Mouse (Mus musculus): ENCODE measurements around the gene Vmn1r78. TPM values are rescaled to one million over a fixed set of nuclear protein-coding genes. Genes with fewer than 3 reads are reported as not detected.

Gene Vmn1r78
- not detected for polyA plus RNA-seq (2014; fragmentation: Illumina TruSeq; extraction: RNeasy Lipid Tissue Mini Kit (QIAGEN cat#74804); ENCODE audit: low read depth, low replicate concordance)

GRCm38 (mm10) chr7:12149957-12150356, at the start of gene Vmn1r78:
Gene Vmn1r78 (plus strand): TSS chr7:12150257.

GRCm38 (mm10) chr7:12170979-12171378, 20.9 kb downstream of the Vmn1r78 start, which contains the start of gene Vmn1r79:
Gene Vmn1r79 (plus strand): TSS chr7:12171279.

GRCm38 (mm10) chr7:12188986-12189385, 38.9 kb downstream of the Vmn1r78 start, which contains the start of gene Vmn1r80:
Gene Vmn1r80 (plus strand): TSS chr7:12189286.

Other genes starting within 250 kb of the Vmn1r78 start
- gene Vmn1r76, start 212.0 kb upstream of the Vmn1r78 start, polyA plus RNA-seq (2014; fragmentation: Illumina TruSeq; extraction: RNeasy Lipid Tissue Mini Kit (QIAGEN cat#74804); ENCODE audit: low read depth, low replicate concordance) = not detected
- gene Vmn1r77, start 113.5 kb upstream of the Vmn1r78 start, polyA plus RNA-seq (2014; fragmentation: Illumina TruSeq; extraction: RNeasy Lipid Tissue Mini Kit (QIAGEN cat#74804); ENCODE audit: low read depth, low replicate concordance) = not detected
- gene Vmn1r79, start 21.0 kb downstream of the Vmn1r78 start, polyA plus RNA-seq (2014; fragmentation: Illumina TruSeq; extraction: RNeasy Lipid Tissue Mini Kit (QIAGEN cat#74804); ENCODE audit: low read depth, low replicate concordance) = not detected
- not detected for gene Vmn1r80, start 39.0 kb downstream of the Vmn1r78 start, polyA plus RNA-seq (2014; fragmentation: Illumina TruSeq; extraction: RNeasy Lipid Tissue Mini Kit (QIAGEN cat#74804); ENCODE audit: low read depth, low replicate concordance)
- gene Vmn1r81, start 118.0 kb downstream of the Vmn1r78 start, polyA plus RNA-seq (2014; fragmentation: Illumina TruSeq; extraction: RNeasy Lipid Tissue Mini Kit (QIAGEN cat#74804); ENCODE audit: low read depth, low replicate concordance) = not detected
- gene Vmn1r82, start 150.2 kb downstream of the Vmn1r78 start, polyA plus RNA-seq (2014; fragmentation: Illumina TruSeq; extraction: RNeasy Lipid Tissue Mini Kit (QIAGEN cat#74804); ENCODE audit: low read depth, low replicate concordance) = not detected
- gene Vmn1r83, start 179.2 kb downstream of the Vmn1r78 start, polyA plus RNA-seq (2014; fragmentation: Illumina TruSeq; extraction: RNeasy Lipid Tissue Mini Kit (QIAGEN cat#74804); ENCODE audit: low read depth, low replicate concordance) = not detected
- gene Vmn1r84, start 219.0 kb downstream of the Vmn1r78 start, polyA plus RNA-seq (2014; fragmentation: Illumina TruSeq; extraction: RNeasy Lipid Tissue Mini Kit (QIAGEN cat#74804); ENCODE audit: low read depth, low replicate concordance) = not detected

Measured in liver, adult 10 weeks (tissue).